Mouse (Mus musculus) spleen, postnatal 10 days (tissue): Measurements from ENCODE around the gene Sh3pxd2b.

Experiments used
- DNase-seq, 2 experiments: peaks; one replicate each; pipeline ENCODE4 v3.0.0; 2021 to 2022; ENCODE audit warnings: low spot score in 2 of 2

The Sh3pxd2b gene

DNA sequence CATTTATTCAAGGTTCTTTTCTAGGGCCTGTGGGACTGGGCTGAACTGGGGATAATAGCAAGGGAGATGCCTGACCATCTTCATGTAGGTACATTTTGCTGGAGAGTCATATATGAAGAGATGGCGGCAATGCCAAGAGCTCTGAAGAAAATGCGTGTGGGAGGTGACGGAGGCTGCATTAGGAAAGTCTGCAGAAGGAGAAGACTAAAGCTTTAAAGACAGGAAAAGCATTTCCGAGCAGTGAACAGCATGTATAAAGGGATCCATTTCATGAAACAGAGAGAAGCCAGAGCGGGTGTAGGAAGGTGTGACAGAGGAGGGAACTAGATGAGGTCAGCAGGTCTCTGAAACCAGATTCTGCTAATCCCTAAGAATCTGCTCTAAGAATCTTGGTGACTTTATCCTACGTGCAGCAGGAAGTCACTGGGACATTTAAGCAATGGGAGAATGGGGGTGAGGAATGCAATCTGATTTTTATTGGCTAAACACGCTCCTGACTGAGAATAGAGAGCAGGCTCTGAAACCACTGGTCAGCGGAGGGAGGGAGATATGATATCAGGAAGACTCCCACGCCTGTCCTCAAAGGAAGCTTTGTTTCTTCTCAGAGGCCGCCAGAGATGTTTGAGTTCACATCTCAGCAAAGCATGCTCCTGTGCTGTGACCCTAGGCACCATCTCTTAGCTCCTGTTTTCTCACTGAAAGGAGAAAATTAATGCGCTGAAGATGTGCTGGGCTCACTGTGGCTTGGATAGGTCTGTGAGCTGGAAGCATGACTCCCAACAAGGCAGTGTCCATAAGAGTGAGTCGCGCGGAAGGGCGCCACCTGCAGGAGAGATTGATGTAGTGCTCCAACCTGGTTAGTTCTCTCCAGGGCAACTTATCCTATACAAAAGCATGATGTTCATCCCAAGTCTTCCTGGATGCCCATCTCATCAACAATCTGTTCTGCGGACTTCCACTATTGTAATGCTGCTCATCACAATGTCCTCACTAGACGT lies 6.8 kb upstream of the Sh3pxd2b start:
- peak in 1 of 2 experiments; percentile 64 for DNase-seq

DNA sequence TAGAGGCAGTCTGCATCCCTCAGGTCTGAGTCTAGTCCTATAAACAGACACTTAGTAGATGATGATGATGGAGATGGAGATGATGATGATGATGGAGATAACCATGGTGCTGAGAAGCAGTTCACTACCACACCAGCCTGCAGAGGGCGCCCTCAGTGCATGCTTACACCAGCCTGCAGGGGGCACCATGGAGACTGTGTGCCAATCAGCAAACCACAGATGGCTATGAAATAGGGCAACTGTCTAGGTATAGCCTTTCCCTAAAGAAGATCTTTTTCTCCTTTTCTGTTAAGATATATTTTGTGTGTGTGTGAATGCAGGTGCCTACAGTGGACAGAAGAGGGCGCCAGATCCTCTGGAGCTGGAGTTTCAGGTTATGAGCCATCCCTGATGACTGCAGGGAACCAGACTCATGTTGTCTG lies 4.8 kb upstream of the Sh3pxd2b start:
- peak in 1 of 2 experiments; percentile 57 for DNase-seq

DNA sequence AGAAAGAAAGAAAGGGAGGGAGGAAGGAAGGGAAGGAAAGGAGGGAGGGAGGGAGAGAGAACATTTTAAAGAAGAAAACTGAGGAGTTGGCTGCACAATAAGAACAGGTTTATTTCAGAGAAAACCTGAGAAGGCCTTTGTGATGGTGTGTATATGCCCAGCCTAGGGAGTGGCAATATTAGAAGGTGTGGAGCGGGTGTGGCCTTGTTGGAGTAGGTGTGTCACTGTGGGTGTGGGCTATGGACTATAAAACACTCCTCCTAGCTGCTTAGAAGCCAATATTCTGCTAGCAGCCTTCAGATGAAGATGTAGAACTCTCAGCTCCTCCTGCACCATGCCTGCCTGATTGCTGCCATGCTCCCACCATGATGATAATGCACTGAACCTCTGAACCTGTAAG lies 4.3 kb upstream of the Sh3pxd2b start:
- DNase-seq: no peak

DNA sequence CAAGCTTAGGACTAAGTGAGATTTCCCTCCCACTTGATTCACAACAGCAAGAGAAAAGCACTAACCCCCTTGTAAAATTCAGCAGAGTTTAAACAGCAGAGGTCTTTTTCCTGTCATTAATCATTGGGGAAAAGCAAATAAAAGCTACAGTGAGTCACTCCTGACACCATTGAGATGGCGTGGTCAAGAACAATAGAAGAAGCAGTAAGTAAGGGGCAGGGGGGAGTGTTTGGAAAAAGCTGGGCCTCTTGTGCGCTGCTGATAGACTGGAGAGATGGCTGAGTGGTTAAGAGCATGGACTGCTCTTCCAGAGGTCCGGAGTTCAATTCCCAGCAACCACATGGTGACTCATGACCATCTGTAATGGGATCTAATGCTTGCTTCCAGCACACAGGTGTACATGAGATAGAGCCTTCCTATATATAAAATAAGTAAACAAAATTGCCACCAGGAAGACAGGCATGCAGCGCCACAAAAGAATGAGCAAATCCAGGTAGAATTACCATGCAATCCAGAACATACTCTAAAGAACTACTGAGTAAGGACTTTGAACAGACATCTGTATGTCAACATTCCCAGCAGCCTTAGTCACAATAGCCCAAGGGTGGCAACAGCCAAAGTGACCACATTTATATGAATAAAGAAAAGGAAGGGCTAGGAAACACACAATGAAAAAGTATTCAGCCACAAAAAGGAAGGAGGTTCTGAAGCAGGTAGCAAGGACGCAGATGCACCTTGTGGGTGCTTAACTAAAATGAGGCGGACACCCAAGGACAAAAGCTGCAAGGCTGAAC lies 1.9 kb upstream of the Sh3pxd2b start:
- no peak for DNase-seq

DNA sequence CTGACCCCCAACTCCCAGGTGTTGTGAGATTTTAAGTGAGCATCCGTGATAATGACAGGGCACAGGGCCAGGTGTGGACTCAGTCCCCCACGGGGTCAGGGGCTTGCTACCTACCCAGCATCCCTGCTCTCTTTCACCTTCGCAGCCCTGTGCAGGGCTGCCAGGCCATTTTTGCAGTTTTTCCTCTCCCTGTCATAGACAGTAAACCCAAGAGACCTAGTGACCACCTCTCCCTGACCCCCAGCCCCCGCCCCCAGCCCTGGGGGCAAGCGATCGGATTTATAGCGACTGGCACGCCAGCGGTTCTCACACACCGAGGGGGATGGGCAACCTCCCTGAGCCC lies 385 bp upstream of the Sh3pxd2b start:
- no peak for DNase-seq

DNA sequence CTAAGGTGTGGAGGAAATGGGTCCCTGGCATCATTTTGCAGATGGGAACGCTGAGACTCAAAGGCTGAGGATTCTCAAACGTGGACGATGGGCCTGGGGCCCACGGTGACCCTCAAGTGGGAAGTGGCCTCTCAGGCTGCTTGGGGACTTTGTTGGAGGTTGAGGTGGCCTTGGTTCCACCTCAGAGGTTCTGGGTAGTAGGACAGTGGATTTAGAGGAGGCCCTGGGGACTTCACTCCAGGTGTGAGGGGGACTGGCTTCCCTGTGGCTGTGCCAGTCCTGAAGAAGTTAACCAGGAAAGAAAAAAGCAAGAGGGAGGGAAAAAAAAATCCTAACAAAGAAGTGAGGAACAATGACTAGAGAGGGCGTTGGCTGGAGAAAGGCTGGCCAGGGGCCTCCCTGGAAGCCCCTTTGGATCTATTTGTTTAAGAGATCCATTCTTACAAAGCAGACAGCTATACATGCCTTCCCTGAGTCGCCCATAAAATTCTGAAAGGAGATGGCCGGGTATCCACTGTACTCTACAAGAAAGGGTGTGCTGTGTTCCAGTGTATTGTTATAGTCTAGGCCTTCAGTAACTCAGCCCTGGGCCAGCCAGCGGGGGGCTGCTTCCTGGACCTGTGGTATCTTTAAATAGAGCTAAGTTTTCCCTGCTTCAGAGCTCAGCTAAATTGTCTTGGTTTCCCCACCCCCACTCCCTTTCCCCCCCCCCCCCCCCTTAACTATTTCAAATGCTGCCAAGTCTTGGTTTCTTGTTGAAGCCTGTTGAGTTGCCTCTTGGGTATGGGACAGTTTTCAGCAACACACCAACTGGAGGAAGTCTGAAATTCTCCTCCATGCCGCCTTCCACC lies 1.0 kb downstream of the Sh3pxd2b start:
- no peak for DNase-seq

DNA sequence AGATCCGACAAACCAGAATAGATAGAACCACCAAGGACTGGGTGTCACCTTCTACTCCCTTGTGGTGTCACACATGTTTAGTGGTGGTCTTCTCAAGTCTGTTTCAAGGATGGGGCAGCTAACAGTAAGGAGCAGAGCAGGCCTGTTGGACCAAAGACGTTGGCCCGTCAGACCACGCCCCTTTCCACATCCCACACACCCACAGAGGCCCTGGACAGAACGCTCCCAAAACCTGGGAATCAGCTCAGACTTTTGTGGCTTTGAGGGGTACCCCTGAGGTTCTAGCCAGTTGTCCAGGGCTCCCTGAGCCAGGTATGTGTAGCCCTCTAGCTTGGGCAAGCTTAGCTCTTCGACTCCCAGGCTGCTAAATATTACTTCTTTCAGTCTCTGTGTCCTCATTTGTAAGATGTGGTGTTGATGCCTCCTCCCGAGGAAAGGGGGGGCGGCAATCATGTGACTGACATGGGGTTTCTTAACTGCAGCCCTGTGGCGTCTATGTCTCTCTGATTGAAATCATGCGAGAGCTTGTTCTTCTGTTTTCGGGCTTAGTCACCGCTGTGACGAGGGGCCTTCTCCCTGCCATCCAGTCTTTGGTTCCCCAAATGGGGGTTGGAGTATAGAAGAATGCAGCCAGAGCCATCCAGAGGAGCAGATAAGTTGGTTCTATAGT lies 1.8 kb downstream of the Sh3pxd2b start:
- DNase-seq: no peak

DNA sequence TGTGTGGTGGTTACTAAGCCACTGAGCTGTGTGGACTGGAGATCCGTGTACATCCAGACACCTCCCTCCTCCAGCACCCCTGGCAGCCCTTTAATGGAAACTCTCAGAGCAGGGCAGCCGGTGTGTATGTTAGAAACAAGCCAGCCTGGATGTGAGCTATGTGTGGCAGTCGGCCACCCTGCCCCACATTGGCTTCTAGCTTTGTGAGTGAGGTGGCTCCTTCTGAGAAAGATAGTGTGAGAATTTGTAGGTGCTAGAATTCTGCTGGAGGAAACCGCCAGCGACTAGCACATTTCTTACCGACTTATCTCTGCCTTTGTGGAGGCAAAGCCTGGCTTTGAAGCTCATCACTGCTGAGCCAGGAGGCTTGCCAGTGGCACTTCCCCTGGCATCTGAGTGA lies 5.3 kb downstream of the Sh3pxd2b start:
- DNase-seq: no peak

DNA sequence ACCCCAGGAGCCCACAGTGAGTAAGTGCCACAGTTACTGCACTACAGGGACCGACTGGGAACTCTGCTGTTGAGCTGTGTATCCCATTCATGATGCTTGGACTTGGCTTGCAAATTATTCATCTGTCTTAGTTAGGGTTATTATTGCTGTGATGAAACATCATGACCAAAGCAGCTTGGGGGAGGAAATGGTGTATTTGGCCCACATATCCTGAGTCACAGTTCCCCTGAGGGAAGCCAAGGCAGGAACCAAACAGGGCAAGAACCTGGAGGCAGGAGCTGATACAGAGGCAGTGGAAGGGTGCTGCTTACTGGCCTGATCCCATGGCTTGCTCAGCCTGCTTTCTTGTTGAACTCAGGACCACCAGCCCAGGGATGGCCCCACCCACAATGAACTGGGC lies 7.8 kb downstream of the Sh3pxd2b start:
- no peak for DNase-seq

DNA sequence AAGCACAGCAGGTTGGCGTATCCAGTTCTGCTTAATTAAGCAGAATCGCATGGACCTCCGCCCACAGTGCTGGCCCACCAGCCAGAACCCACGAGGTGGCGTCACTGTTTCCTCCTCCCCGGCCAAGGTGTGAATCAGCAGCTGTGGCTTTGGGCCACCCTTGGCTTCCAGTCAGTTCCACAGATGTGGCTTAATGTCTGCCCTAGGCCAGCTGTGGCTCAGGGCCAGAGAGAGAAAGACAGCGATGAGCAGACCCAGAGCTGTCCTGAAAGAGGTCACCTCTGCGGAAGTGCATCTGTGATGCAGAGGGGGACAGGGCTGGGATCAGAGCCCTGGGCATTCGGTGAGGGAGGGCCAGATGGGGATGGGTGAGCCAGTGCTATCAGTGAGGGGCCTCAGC lies 10.1 kb downstream of the Sh3pxd2b start:
- DNase-seq: no peak

DNA sequence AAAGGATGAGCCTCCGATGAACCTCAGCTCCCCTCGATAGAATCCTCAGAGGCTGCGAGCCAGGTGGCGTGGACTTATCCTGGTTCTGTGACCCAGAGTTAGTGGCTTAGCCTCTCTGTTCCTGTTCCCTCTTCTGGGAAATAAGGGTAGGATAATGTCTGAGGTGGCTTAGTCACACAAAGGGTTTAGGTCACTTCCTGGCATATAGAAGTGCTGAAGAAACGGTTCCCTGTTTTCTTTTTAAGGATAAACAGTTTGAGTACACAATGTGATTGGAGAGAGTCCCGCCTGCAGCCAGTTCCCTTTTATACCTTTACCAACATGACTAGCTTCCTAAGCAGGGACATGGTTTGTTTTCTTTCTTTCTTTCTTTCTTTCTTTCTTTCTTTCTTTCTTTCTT lies 10.8 kb downstream of the Sh3pxd2b start:
- no peak for DNase-seq

DNA sequence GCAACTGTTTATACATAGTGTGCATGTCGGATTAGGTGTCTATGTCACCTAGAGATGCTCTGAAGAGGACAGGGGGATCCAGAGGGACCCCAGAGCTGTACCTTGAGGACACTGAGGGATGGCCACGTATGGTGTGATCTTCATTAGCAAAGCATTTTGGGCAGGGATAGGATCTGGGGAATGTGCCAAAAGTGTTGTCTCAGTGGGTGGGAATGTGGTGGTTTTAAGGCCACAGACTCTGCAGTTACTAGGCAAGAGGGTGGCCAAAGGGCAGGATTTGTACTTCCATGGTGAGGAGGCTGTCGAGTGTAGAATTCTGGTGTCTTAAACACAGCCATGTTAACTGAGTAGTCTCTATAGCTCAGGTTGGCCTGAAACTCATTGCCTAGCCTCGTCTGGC lies 11.9 kb downstream of the Sh3pxd2b start:
- DNase-seq: no peak

DNA sequence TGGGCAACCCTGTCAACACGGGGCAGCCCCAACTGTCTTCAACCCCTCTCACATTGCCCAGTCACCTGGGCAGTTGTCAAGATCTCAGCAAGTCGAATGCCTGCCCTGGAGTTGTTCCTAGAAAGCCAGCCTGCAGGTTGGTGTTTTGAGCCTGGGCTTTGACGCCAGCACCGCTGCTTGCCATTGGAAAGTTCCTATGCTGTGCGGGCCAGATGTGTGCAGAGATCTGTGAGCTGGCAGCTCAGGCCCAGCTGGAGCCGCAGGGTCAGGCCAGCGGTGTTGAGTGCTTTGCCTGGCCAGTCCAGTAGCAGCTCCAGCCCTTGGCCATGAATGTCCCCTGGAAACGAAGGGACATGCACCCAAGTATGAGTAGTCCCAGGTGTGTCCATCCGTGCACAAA lies 14.2 kb downstream of the Sh3pxd2b start:
- DNase-seq: no peak

DNA sequence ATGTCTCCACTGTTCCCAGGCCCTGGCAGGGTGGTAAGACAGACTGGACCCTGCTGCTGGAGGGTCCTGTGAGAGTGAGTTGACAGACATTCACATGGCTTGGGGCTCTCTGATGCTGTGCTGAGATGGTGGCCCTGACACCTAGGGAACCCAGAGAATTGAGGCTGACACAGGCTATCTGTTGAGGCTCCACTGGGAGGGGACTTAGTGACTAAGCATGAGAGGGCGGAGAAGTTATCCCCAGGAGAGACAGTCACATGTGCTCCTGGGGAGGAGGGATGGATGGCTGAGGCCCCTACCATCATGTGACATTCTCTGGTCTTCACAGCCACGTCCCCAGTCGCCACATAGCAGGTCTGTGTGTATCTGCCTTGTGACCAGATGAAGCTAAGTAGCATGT lies 15.6 kb downstream of the Sh3pxd2b start:
- no peak for DNase-seq

DNA sequence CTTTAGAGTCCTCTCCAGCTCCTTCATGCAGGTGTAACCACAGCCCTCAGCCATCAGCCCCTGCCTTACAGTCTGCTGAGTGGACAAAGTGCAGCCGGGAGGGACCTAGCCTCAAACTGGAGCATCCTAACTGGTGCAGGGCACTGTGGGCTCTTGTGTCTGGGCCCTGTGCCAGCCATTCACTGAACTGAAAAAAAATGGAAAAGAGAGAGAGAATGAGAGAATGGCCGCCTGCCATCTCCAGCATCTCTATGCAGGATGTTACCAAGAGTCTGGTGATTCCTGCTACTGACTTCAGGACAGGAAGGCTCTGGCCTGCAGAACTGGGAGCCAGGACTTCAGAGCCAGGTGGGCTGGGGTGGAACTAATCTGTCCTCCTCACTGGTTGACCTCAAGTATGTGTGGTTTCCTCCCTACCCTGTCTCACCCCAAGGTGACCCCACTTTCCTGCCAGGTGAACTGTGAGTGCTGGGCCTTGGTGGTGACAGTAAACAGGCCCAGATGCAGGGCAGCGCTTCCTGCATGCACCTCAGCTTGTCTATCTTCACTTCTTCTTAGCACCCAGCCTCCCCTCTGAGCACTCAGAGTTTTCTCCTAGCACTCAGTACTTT lies 16.1 kb downstream of the Sh3pxd2b start:
- no peak for DNase-seq

DNA sequence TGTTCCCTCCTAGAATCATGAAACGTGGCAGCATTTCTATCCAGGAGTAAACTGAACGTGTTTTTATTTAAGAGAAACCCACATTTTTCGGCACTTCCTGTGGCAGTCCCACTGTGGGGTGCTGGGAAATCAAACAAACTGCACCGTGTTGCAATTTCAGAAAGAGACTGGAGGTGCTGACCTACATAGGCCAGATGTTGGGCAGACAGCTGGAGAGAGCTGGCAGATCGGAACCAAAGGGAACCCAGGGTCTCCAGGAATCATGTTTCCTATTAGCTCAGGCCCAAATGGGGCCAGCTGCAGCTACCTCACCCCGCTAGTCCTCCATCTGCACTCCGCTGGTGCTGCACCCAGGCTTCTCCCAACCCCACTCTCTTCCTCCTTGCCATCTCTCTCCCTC lies 16.8 kb downstream of the Sh3pxd2b start:
- DNase-seq: no peak

DNA sequence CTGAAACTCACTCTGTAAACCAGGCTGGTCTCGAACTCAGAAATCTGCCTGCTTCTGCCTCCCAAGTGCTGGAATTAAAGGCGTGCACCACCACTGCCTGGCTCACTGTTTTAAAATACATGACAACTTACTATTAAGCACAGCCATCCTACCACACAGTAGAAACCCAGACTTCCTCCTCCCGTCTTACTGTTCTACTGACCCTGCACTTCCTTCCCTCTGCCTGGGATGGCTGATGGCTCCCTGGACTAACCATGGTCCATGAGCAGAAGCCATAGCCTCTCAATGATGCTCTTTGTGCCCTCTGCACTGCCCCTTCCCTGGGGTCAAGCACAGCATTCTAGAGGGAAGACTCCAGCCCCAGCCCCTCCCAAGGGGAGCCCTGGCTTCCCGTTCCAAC lies 17.9 kb downstream of the Sh3pxd2b start:
- DNase-seq: no peak

DNA sequence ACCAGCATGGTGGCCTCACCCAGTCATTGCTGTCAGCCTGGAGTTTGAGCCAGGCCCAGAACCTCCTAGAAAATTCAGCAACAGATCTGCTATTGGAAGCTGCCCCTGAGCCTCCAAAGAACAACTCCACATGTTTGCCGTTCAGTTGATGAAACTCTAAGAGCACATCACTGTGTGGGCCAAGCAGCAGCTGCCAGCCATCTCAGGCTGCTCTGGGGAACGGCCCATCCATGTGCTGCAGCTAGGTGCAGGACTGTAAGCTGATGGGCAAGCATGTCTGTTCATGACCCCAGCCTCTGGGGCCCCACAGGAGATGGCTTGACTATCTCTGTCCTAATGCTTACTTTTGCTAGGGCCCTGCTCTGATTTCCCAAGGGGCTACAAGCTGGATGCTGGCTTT lies 19.4 kb downstream of the Sh3pxd2b start:
- no peak for DNase-seq

DNA sequence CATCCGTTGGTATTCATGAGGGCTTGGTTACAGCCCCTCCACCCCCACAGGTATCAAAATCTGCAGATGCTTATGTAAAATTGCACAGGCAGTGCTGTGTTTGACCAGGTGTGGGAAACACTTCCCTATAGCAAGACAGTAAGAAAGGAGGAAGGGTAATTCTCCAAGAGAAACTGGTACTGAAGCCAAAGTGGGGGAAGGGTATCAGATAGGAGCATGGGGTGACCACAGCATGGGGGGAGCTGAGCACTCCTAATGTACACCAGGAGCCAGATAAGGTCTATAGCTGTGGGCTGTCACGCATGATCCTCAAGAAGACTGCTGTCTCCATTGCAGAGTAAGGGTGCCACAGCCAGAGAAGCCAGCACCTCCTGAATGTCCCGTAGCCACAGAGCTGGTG lies 21.4 kb downstream of the Sh3pxd2b start:
- DNase-seq: no peak

DNA sequence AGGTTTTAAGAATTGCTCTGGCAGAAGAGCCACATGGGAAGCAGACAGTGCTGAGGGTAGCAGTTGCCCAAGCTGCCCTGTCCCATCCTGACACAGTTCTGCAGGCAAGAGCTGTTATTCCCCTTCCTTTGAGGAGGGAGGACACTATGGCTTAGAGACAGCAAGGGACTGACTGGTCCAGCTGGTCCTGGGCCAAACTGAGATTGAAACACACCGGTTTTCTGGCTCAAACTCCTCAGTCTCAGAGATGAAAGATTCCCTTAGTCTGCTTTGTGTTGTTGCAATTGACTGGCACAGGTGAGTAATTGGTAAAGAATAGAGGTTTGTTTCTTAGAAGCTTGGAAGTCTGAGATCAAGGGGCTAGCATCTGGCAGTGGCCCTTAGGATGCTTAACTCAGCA lies 23.3 kb downstream of the Sh3pxd2b start:
- no peak for DNase-seq
